ENCODE assay signal across 8 mouse cellular contexts in the genomic region with DNA sequence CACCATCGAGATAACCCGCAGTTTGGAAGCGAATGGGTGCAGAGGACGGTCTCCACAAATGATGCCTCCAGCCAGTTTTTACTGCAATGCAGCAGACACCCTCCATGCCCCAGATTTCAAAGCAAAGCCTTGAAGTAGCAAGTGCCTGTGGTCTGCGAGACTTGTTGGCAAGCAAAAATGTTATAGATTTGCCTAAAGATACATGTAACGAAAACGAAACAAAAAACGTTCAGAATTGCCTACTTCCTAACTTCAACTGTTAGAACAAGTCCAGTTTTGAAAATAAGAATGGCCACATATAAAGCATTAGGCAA. TPM values are rescaled to one million over a fixed set of nuclear protein-coding genes. Genes with fewer than 3 reads are reported as not detected.
DNase-seq lines count a peak whose midpoint lies in the region; ATAC-seq lines count a peak whose summit lies in the region.

No protein-coding gene starts in this region.

- peaks cover 23% of the 10 kb centered on the region for H3K4me1 ChIP-seq in kidney, embryonic 15.5 days
- H3K4me1 ChIP-seq in hindbrain, embryonic 12.5 days: peaks cover 18% of the 10 kb centered on the region
- peaks cover 19% of the 10 kb centered on the region for H3K4me1 ChIP-seq in midbrain, embryonic 12.5 days

- no peak for ATAC-seq in kidney, embryonic 15.5 days (replicated peaks; ENCODE audit: low FRiP score)
- ATAC-seq in hindbrain, embryonic 12.5 days (ENCODE audit: low FRiP score): no peak
- no peak; the same call in 1 of the 2 replicates for ATAC-seq in midbrain, embryonic 12.5 days (ENCODE audit: low FRiP score, low read depth)

- H3K36me3 ChIP-seq in kidney, embryonic 15.5 days: peaks cover 4% of the 10 kb centered on the region; the same call in 1 of the 2 replicates
- H3K36me3 ChIP-seq in hindbrain, embryonic 12.5 days: no peaks in the 10 kb centered on the region
- no peaks in the 10 kb centered on the region for H3K36me3 ChIP-seq in midbrain, embryonic 12.5 days

- 16% methylated on average over 8 of the region's 8 CpGs for WGBS in kidney, embryonic 15.5 days
- 20% methylated on average over 8 of the region's 8 CpGs for WGBS in hindbrain, embryonic 12.5 days
- WGBS in midbrain, embryonic 12.5 days: 20% methylated on average over 8 of the region's 8 CpGs

- H3K9ac ChIP-seq in kidney, embryonic 15.5 days: peak overlapping the region; percentile 92
- H3K9ac ChIP-seq in hindbrain, embryonic 12.5 days: peak overlapping the region; percentile 95
- peak overlapping the region; percentile 93 for H3K9ac ChIP-seq in midbrain, embryonic 12.5 days (replicated peaks)

- no peaks in the 10 kb centered on the region for H3K9me3 ChIP-seq in kidney, embryonic 15.5 days (replicated peaks)
- H3K9me3 ChIP-seq in hindbrain, embryonic 12.5 days (replicated peaks): no peaks in the 10 kb centered on the region
- H3K9me3 ChIP-seq in midbrain, embryonic 12.5 days: no peaks in the 10 kb centered on the region

- no peaks in the 10 kb centered on the region for H3K27me3 ChIP-seq in kidney, embryonic 15.5 days
- H3K27me3 ChIP-seq in hindbrain, embryonic 12.5 days: no peaks in the 10 kb centered on the region
- no peaks in the 10 kb centered on the region for H3K27me3 ChIP-seq in midbrain, embryonic 12.5 days

- no peak for DNase-seq in kidney, postnatal 4 days
- peak; percentile 47 for DNase-seq in T-cell, adult 2 months (ENCODE audit: low spot score)
- DNase-seq in urinary bladder, postnatal 10 days (ENCODE audit: low spot score): no peak
- DNase-seq in gastrocnemius, postnatal 4 days (ENCODE audit: low spot score in 2 of 2): no peak
- DNase-seq in thymus, postnatal 4 days: no peak

- H3K27ac ChIP-seq in kidney, embryonic 15.5 days: peak overlapping the region; percentile 100
- H3K27ac ChIP-seq in hindbrain, embryonic 12.5 days: peak overlapping the region; percentile 100
- H3K27ac ChIP-seq in midbrain, embryonic 12.5 days (replicated peaks): peak overlapping the region; percentile 99

- H3K4me2 ChIP-seq in kidney, embryonic 15.5 days: peak overlapping the region; percentile 78
- peak overlapping the region; percentile 79 for H3K4me2 ChIP-seq in hindbrain, embryonic 12.5 days (replicated peaks)
- peak overlapping the region; percentile 69 for H3K4me2 ChIP-seq in midbrain, embryonic 12.5 days (replicated peaks)

- peak overlapping the region; percentile 87 for H3K4me3 ChIP-seq in kidney, embryonic 15.5 days (replicated peaks)
- H3K4me3 ChIP-seq in hindbrain, embryonic 12.5 days: peak overlapping the region; percentile 87
- H3K4me3 ChIP-seq in midbrain, embryonic 12.5 days: peak overlapping the region; percentile 87

RNA-seq across cellular contexts. Expression of a gene that starts 0.5 kb away (rescaled TPM):
- 32.6 and 35.7 TPM in 2 replicates for polyA plus RNA-seq in kidney, embryonic 15.5 days (2015; fragmentation: Nextera tagmentation; extraction: Ambion mirVana)
- 38.6 and 43.2 TPM in 2 replicates for polyA plus RNA-seq in hindbrain, embryonic 12.5 days (2016; fragmentation: Nextera tagmentation; extraction: Ambion mirVana)
- 44.4 and 46.8 TPM in 2 replicates for polyA plus RNA-seq in midbrain, embryonic 12.5 days (2016; fragmentation: Nextera tagmentation; extraction: Ambion mirVana)
- total RNA-seq in gastrocnemius, postnatal 4 days (2021): 10 to 100 TPM; 33.3 to 33.5 TPM

RNA-seq across cellular contexts. Expression of a gene that starts 33.8 kb away (rescaled TPM):
- 118 and 129 TPM in 2 replicates for polyA plus RNA-seq in kidney, embryonic 15.5 days (2015; fragmentation: Nextera tagmentation; extraction: Ambion mirVana)
- 92.2 and 98.5 TPM in 2 replicates for polyA plus RNA-seq in hindbrain, embryonic 12.5 days (2016; fragmentation: Nextera tagmentation; extraction: Ambion mirVana)
- 47.4 and 64.0 TPM in 2 replicates for polyA plus RNA-seq in midbrain, embryonic 12.5 days (2016; fragmentation: Nextera tagmentation; extraction: Ambion mirVana)
- 100 to 1,000 TPM; 186 to 188 TPM for total RNA-seq in gastrocnemius, postnatal 4 days (2021)
